Mouse (Mus musculus): Measurements from ENCODE around the gene Ccdc138. TPM values are rescaled to one million over a fixed set of nuclear protein-coding genes. Genes with fewer than 3 reads are reported as not detected.
"Not testable (repeated sequence)": the region's sequence is repeated elsewhere in the genome, so short reads cannot be mapped to it uniquely, and the experiment has no call there.

The Ccdc138 gene
- total RNA-seq, 2 experiments from 2014 or later = 4.2 to 5.1 TPM

DNA sequence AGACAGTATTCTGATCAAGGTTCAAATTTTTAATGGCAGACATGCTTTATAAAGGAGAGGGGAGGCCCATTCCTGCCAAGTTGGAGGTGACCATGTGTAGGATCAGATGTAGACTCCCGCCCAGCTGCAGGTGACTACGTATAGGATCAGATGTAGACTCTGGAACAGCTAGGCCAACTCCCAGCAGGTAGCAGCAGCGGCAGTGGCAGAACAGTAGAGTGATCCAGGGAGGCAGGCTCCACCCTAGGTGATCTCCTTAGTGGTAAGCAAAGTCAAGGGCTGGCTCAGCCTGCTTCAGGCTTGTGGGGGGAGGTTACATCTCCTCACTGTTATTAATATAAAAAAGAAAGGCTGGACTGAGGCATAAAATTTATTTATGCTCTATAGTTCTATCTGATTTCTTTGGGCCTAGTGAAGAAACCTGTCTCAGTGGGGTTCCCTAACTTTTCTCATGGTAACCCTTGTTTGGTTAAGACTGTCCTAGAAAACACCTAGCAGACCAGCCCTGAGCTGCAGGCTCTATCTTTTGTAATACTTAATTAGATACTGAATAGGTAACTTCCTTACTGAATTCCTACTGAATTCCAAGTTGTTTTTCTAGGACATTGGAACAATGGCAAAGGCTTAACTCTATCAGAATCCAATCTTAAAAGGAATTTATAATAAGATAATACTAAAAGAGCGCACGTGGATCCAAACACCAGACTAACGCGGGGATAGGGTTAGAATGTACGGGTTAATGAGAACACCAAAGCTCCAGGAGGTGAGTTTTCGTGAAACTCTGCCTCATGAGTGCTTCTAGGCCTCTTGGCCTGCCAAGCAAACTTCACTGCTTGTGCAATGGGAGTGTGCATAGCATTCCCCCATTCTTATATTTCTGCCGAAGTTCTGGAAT is 33.4 kb downstream of the Ccdc138 start:
- Histone ChIP-seq H3K27ac (no peak overlapping the region), H3K4me3 (no peak overlapping the region)
- no peak for TF ChIP-seq CTCF (conservative IDR thresholded peaks at IDR 0.05)
- DNase-seq (ENCODE audit: low spot score in 2 of 2) = no peak

DNA sequence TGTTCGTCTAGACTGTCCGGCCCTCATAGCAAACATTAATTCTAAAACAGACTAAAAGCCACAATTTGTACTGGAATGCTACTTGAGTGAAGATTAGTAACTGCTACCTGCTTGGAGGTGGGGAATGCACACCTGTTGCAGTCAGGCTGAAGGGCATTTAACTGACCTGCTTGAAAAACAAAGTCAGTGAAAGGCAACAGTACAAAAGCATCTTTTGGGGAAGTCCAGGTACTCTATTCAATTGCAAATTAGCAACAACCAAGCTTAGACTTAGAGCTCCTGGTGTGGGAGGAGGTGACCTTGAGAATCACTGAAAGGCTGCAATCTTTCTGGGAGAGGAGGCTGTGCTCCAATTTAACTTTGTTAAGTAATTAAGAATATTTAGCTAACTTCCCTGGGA is 34.4 kb downstream of the Ccdc138 start:
- TF ChIP-seq CTCF (conservative IDR thresholded peaks at IDR 0.05) = no peak
- no peak overlapping the region for H3K27ac ChIP-seq
- DNase-seq (ENCODE audit: low spot score in 2 of 2) = no peak
- H3K4me3 ChIP-seq = no peak overlapping the region

DNA sequence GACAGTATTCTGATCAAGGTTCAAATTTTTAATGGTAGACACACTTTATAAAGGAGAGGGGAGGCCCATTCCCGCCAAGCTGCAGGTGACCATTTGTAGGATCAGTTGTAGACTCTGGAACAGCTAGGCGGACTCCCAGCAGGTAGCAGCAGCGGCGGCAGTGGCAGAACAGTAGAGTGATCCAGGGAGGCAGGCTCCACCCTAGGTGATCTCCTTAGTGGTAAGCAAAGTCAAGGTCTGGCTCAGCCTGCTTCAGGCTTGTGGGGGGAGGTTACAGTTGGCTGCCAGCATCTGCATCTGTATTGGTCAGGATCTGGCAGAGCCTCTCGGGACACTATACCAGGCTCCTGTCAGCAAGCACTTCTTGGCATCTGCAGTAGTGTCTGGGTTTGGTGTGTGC is 38.5 kb downstream of the Ccdc138 start:
- not testable (repeated sequence) for H3K4me3 ChIP-seq

DNA sequence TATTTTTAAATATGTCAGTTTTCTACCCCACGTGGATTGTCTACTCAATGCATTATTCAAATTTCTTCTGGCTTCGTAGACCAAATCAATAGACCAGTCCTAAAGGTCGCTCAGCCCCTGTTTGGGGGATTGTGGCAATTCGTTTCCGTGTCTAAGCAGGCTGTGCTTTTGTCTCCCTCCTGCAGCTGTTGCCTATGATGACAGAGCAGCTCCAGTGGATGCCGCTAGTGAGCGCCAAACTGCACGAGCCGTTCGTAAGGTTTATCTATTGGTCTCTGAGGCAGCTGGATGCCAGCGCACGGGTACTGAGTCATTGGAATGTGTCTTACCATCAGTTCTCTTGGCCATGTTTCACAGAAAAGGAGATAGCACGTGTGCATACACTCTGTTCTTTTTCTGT is 42.9 kb downstream of the Ccdc138 start:
- no peak overlapping the region for H3K4me3 ChIP-seq
- peak; percentile 47 for TF ChIP-seq CTCF (conservative IDR thresholded peaks at IDR 0.05)
- no peak overlapping the region for H3K27ac ChIP-seq
- no peak for DNase-seq (ENCODE audit: low spot score in 2 of 2)

More for the DNA sequence above, 38.5 kb downstream of the Ccdc138 start:
- not testable (repeated sequence) for DNase-seq (ENCODE audit: low spot score in 2 of 2); H3K27ac ChIP-seq

DNA sequence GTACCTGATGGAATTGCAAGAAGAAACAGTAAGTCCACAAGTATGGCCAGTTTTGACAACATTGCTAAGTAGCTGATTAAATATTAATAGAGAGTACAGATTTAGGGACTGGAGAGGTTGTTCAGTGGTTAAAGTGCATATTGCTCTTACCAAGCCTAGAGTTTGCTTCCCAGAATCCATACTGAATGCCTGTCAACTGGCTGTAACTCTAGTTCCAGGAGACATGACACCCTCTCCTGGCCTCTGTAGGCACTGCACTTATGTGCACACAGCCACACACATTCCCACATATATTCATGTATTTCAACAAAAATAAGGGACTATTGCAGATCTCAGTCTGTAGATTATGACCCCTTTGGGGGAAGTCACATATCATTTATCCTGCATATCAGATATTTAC is 51.0 kb downstream of the Ccdc138 start:
- no peak overlapping the region for H3K27ac ChIP-seq

DNA sequence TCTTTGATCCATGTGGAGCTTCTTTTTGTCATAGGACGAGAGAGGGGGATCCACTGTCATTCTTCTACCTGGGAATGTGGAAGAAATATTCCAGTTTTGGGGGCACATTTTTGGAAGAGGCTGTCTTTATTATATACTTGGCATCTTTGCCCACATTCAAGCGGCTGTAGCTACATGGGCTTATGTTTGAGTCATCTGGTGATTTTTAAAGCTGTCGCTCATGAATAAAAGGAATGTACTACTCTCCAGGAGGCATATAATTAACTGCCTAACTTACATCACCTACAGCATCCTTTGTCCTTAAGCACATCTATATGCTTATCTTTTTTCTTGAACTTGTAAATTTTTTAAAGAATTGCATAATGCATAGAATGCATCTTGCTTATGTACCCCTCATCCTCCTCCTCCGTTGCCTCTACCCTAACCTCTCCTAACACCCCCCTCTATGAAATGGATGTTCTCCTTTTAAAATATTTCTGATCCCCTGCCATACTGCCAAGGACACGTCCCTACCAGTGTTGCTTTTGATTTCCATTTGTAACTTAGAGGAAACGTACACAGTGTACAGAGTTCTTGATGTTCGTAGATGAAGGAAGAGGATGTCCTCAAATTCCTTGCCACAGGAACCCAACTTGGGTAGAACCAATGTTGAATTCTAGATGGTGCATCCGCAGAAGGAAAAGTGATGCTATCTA is 57.1 kb downstream of the Ccdc138 start:
- TF ChIP-seq CTCF (conservative IDR thresholded peaks at IDR 0.05) = no peak
- H3K4me3 ChIP-seq = no peak overlapping the region
- H3K27ac ChIP-seq = no peak overlapping the region
- DNase-seq (ENCODE audit: low spot score in 2 of 2) = no peak

More for the DNA sequence above, 51.0 kb downstream of the Ccdc138 start:
- peak; percentile 57 for TF ChIP-seq CTCF (conservative IDR thresholded peaks at IDR 0.05)
- no peak overlapping the region for H3K4me3 ChIP-seq
- no peak for DNase-seq (ENCODE audit: low spot score in 2 of 2)

DNA sequence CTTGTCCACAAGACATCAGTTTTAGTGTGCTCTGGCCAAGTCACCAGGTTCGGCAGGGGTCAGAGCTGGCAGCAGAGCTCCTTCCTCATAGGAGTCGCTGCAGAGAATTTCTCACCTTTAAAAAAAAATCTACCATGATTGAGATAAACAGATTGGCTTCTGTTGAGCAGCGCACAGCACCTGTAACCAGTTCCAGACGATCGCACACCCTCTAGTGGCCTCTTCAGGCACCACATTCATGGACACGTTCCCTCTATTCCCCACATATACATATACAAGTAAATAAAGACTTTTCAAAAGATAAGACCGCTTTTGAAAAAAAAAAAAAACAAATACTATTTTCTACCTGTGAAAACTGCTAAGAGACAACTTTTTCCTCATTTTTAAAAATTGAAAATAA is 61.4 kb downstream of the Ccdc138 start:
- Histone ChIP-seq H3K4me3 (no peak overlapping the region), H3K27ac (no peak overlapping the region)
- DNase-seq (ENCODE audit: low spot score in 2 of 2) = peak; percentile 37 to 61
- TF ChIP-seq CTCF (conservative IDR thresholded peaks at IDR 0.05) = peak; percentile 83

DNA sequence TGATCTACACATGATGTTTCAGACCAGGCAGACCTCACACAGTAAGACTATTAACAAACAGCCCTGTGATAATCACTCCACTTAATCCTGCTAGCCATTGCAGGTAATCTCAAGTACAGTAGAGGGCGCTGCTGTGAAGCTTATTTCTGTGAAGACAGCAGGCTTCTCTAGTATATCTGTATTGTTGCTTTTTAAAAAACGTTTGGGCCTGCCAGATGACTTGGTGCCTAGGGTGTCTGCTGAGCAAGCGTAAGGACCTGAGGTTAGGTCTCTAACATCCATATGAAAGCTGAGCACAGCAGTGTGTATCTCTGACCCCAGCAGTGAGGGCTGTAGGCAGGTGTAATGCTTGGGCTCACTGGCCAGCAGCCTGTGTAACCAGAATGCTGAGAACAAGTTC is 62.2 kb downstream of the Ccdc138 start:
- DNase-seq (ENCODE audit: low spot score in 2 of 2) = peak; percentile 14 to 42
- Histone ChIP-seq H3K4me3 (no peak overlapping the region), H3K27ac (no peak overlapping the region)
- TF ChIP-seq CTCF (conservative IDR thresholded peaks at IDR 0.05) = peak; percentile 85

DNA sequence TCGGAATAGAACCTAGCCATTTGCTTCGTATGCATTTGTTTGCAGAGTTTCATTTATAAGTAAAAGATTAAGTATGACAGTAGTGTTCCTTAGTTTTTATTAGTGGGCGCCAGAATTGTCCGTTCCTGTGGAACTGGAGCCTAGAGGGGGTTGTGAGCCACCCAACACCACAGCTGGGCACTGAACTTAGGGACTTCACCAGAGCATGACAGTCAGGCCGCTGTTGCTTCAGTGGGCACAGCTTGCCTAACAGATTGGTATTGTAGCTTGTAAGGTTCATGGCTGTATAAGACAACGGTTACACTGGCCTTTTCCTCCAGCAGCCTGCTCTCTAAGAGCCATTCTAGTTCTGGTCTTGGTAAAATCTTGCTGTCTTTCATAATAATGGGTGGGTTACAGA is 62.8 kb downstream of the Ccdc138 start:
- TF ChIP-seq CTCF (conservative IDR thresholded peaks at IDR 0.05) = no peak
- no peak for DNase-seq (ENCODE audit: low spot score in 2 of 2)
- H3K4me3 ChIP-seq = no peak overlapping the region
- no peak overlapping the region for H3K27ac ChIP-seq

DNA sequence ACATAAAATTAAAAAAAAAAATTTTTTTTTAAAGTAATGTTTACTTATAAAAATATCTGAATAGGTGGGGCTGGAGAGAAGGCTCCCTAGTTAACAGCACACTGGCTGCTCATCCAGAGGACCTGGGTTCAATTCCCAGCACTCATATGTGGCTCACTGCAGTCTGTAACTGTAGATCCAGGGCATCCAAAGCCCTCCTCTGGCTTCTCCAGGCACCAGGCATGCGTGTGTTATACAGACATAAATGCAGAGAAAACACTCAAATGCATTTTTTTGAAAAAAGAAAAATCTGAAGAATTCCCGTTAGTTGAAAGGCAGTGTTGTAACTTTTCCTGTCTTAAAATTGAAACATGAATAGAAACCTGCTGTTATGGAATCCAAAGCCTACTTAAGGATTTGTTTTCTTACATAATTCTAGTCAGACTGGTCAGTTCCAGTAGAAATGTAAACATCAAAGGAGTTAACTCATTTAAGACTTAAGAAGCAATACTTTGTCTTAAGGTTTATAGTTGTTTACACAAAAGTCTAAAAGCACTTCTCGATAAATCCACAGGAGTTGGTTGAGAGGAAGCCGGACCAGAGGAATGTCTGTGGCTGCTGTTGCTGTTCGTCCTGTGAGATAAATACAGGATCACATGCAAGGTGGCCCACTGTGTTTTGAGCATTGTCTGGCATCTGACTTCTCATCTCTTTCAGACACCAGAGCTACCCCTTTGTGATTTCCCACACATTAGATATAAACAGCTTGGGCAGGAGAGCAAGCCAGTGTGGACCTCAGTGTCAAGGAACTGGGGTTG is 87.9 kb downstream of the Ccdc138 start:
- no peak for DNase-seq (ENCODE audit: low spot score in 2 of 2)
- Histone ChIP-seq H3K27ac (no peak overlapping the region), H3K4me3 (no peak overlapping the region)
- TF ChIP-seq CTCF (conservative IDR thresholded peaks at IDR 0.05) = no peak

DNA sequence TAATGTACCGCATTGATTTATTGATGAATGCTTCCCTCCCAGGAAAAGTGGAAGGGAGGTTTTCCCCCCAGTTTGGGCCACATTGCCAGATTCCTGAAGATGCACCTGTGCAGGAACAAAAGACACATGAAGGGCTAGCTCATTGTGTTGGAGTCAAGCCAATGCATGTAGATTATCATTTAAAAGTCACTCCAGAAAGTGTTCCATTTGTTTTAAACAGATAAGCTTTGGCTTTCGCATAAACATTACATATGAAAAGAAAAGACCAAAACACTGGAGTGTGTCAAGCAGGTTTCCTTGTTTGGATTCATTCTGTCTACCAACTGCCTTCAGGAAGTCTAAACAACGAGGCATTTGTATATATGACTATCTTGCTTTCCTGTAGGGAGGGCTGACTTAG is 96.7 kb downstream of the Ccdc138 start:
- Histone ChIP-seq H3K27ac (no peak overlapping the region), H3K4me3 (no peak overlapping the region)
- TF ChIP-seq CTCF (conservative IDR thresholded peaks at IDR 0.05) = no peak
- DNase-seq (ENCODE audit: low spot score in 2 of 2) = no peak

DNA sequence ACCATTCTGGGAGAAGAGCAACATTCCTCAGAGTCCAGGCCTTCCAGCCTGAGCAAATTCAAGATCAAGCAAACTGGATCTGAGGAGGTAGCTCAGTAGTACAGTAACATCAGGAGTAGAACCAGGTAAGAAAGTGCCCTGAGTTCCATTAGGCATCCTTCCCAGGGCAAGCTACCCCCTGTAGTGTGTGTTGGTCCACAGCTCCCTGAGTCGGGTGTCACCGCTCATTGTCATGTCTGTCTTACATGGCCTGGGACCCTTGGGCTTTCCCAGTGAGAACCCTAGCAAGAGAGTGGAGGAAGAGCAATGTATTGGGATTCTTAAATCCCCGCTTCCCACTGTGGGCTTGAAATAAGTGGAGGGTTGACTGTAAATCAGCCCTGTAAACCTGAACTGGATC is 97.4 kb downstream of the Ccdc138 start:
- Histone ChIP-seq H3K4me3 (no peak overlapping the region), H3K27ac (no peak overlapping the region)
- no peak for DNase-seq (ENCODE audit: low spot score in 2 of 2)
- no peak for TF ChIP-seq CTCF (conservative IDR thresholded peaks at IDR 0.05)

DNA sequence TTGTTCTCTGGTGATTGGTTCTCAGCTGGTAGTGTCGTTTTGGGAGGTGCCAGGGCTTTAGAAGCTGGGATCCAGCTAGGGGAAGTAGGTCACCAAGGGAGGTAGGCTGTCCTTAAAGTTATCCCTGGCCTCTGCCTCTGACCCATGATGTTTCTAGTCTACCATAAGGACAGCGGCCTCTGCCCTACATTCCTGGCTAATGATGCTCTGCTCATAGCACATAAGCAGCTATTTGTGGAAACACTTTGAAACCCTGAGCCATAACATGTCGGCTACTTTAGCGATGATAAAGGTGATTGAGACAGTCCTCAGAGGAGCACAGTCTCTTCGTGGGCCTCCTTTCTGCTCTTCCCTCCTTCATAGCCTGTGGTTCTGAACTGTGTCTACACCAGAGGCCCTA is 98.1 kb downstream of the Ccdc138 start:
- no peak overlapping the region for H3K27ac ChIP-seq
- H3K4me3 ChIP-seq = no peak overlapping the region
- TF ChIP-seq CTCF (conservative IDR thresholded peaks at IDR 0.05) = no peak
- DNase-seq (ENCODE audit: low spot score in 2 of 2) = no peak
